Mouse (Mus musculus) layer of hippocampus, postnatal 36 days (tissue): ENCODE measurements around the gene Rgs3. TPM values are rescaled to one million over a fixed set of nuclear protein-coding genes. Genes with fewer than 3 reads are reported as not detected.
"Not testable (repeated sequence)": the region's sequence is repeated elsewhere in the genome, so short reads cannot be mapped to it uniquely, and the experiment has no call there.

Experiments
- DNase-seq, 2 experiments: peaks; one replicate each; pipeline ENCODE4 v3.0.0; 2022
- total RNA-seq, 2 experiments: library from RNA; stranded (reverse); gene quantifications; 2 replicates each; pipeline ENCODE4 v1.2.3; 2021

Rgs3 gene
- total RNA-seq, 2 experiments from 2014 or later, result 14.8 to 19.8 TPM

DNA sequence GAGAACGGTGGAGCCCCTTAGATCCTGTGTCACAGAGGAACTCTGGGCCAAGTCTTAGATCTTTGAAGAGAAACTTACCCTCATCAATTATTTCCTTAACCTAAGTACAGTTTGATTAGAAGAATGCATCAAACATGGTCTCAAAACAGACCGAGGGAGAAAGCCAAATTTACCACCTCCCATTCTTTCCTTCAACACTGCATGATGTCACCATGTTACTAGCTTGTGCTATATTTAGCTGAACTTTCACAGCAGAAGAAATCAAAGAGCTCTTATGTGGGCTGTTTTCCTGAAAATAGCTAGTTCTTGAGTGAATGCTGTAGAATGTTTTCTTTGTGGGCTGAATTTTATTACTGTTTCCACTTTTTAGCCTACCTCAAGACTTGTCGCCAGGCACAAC is 2.2 kb upstream of the Rgs3 start:
- DNase-seq, result no peak

- peak; percentile 45 to 69 for DNase-seq
Measured at GRCm38 (mm10) chr4:62560963-62561629, 1.4 kb downstream of the Rgs3 start.

DNA sequence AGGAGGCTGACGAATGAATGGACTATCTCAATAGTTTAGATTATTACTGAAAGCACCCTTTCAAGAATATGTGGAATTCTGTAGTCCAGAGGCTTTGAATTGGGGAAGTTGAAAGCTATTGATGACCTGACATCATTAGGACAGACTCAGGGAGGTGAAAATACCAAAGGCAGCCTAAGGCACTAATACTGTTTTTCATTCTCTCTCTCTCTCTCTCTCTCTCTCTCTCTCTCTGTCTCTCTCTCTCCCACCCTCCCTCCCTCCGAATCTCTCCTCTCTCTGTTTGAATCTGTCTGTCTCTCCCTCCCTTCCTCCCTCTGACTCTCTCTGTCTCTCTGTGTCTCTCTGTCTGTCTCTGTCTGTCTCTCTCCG is 2.0 kb downstream of the Rgs3 start:
- DNase-seq, result no peak

DNA sequence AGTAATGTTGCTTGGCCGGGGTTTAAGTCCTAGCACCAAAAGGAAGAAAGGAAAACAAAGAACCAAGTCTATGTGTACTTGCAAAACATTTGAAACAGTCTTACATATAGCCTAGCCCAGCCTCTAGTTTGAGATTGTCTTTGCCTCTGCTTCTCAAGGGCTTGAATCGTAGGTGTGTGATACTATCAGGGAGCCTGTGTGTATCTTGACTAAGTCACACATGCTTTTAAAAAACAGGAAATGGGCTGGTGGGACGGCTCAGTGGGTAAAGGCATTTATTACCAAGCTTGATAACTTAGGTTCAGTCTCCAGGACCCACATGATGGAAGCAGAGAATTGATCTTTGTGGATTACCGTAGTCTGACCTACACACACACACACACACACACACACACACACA is 2.4 kb downstream of the Rgs3 start:
- no peak for DNase-seq

DNA sequence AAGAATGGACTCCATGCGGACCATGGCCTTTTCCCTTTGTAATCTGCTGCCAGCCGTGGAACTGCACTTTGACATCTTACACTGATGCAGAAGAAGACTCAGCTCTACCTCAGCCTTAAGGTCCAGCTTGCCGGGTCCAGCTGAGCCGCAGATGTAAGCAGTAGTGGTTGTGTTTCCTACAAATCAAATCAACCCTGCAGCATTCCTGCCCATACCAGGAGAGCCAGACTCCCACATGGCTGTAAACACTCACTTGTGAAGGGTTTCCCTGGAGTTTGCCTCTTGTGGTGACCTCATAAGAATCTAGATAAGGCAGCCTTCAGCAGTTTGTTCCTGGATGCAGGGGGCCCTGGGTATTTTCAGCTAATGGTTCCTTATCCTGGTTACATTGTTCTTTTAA is 6.9 kb downstream of the Rgs3 start:
- DNase-seq, result no peak

- no peak for DNase-seq
Measured at GRCm38 (mm10) chr4:62567696-62568095, 8.0 kb downstream of the Rgs3 start.

DNA sequence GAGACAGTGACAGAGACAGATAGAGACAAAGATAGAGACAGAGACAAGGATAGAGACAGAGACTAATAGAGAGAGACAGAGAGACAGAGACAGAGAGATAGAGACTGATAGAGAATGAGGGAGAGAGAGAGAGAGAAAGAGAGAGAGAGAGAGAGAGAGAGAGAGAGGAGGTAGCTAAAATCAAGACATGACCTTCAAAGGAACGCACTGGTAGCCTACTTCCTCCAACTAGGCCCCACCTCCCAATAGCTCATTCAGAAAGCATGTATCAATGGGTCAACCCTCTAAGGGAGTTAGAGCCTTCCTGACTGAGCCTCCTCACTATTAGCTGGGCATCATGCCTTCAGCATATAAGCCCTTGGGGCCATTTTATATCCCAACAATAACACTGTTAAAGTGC is 8.7 kb downstream of the Rgs3 start:
- no peak for DNase-seq

DNA sequence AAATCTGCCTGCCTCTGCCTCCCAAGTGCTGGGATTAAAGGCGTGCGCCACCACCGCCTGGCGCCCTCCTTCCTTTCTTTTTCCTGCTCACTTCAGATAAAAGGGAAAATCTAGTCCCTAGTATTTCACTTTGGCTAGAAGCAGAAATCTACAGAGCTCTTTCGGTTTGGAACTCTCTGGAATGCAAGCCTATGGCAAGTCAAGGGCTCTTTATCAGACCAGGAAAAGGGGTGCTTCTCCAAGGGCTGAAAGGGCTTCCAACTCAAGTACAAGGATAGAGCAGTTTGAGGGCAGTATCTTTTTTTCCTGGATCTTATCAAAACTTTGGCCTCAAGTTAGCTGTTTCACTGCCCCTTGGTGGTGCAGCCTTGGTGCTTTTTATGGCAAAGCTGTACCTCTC is 10.0 kb downstream of the Rgs3 start:
- DNase-seq, result no peak

DNA sequence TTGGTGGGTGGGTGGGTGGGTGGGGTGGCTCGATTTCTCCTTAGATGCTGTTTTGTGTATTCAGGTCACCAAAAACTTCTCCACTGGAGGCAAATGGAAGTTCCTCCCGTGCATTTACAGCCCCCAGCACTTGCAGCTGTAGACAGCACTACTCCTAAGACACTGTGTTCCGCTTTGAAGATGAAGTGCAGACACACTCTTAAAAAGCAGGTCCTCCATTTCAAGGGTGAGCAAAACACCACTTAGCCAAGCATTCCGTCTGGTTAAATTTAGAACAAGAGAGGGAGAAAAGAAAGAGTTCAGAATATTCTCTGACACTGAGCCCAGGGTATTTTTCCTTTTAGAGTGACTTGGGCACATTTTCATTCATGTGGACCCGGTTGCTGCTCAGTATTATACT is 10.4 kb downstream of the Rgs3 start:
- no peak for DNase-seq

GRCm38 (mm10) chr4:62582365-62583264 is 23.0 kb downstream of the Rgs3 start:
- DNase-seq, result peak; percentile 72 to 80

GRCm38 (mm10) chr4:62583265-62584092 is 23.8 kb downstream of the Rgs3 start:
- DNase-seq, result peak; percentile 34 to 44

DNA sequence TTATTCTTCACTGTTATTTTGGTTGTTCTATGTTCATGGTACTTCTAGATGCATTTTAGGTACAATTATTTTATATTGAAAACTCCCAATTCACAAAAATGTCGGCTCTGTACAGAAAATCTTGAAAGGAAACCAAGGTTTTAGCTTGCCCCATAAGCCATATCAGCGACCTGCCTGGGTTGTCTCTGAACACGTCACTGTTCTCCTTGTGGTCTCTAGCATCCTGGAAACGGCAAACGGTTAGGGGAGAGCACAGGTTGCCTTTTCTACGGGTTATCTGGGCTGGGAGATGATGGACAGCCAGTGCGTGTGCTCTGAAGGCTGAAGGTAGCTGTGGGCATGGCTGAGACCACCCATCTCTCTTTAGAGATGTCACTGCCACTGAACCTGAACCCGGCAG is 27.4 kb downstream of the Rgs3 start:
- no peak for DNase-seq

DNA sequence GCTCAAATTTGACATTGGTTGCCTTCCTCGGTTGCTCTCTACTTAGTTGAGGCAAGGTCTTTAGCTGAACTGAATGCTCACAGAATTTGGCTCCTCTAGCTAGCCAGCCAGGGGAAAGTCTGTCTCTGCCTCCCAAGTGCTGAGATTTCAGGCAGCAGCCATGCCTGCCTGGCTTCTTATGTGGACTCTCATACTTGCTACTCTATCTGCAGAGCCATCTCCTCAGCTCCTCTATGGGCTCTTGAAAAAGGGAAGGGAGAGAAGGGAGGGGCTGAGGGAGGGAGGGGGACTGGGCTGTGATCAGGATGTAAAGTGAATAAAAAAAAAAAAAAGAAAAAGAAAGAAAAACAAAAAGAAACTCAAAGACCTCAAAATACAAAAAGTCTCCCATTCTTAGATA is 31.2 kb downstream of the Rgs3 start:
- no peak for DNase-seq

DNA sequence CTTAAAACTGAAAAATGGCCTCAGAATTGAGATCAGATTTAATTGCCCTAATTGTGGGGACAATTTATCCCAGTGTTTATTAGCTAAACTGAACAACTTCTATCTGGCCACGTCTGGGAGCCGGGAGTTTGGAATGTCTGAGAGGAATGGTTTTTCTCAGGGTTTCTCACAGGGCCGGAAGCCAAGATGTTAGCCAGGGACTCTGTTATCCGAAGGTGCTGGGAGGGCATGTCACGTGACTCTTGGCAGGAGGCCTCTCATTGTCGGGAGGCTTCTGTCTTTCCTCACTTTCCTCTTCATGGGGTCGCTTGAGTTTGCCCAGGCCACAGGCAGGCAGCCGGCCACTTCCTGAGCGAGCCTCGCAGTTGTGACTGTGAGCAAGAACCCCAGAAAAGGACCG is 31.7 kb downstream of the Rgs3 start:
- DNase-seq, result no peak

GRCm38 (mm10) chr4:62593546-62594240 is 34.0 kb downstream of the Rgs3 start:
- DNase-seq, result not testable (repeated sequence)

DNA sequence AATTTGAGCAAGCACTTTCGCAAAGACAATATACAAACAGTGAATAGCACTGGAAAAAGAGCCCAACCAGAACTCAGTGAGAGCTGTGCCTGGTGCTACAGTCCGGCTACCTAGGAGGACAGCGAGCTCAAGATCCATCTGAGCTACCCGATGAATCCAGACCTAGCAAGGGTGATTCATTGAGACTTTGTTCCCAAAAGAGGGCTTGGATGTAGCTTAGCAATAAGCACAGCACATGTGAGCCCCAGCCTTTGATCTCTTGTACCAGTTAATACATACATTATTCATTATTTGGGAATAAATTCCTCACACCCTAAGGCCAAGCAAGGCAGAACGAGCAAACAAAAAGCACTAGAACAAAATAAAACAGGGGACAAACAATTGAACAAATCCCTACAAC is 34.8 kb downstream of the Rgs3 start:
- DNase-seq, result no peak

- no peak for DNase-seq
Measured at GRCm38 (mm10) chr4:62596051-62596450, 36.4 kb downstream of the Rgs3 start.

- no peak for DNase-seq
Measured at GRCm38 (mm10) chr4:62600549-62600948, 40.9 kb downstream of the Rgs3 start.

DNA sequence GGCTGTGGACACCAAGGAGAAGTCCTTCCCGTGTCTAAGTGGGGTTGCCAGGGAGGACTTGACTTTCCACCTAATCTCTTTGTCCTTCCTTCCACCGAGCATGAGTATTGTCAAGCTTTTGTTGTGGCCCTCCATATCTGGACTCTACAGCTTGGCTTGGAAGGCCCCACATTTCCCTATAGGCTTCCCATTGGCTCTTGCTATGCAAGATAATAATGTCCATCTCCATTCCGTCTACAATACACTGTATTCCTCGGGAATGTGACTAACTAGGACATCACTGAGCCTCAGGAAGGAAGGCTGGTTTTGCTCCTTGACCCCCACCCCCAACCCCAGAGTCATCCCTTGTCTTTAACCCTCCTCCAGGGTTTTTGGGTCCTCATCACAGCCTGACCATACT is 44.0 kb downstream of the Rgs3 start:
- DNase-seq, result no peak

- DNase-seq, result no peak
Measured at GRCm38 (mm10) chr4:62604094-62604493, 44.4 kb downstream of the Rgs3 start.

- DNase-seq, result no peak
Measured at GRCm38 (mm10) chr4:62605856-62606541, 46.4 kb downstream of the Rgs3 start.

GRCm38 (mm10) chr4:62606542-62606882 is 46.9 kb downstream of the Rgs3 start:
- no peak for DNase-seq
